Mouse (Mus musculus) right cerebral cortex, postnatal 25 days (tissue): ENCODE results near the gene Nub1.

Experiments
- DNase-seq: peaks from one replicate; pipeline ENCODE4 v3.0.0; 2022

Gene Nub1

GRCm38 (mm10) chr5:24704615-24705014 lies 19.3 kb downstream of the Nub1 start:
- DNase-seq = no peak

- DNase-seq = no peak
Observed at GRCm38 (mm10) chr5:24709962-24710361, 24.6 kb downstream of the Nub1 start.

- no peak for DNase-seq
Observed at GRCm38 (mm10) chr5:24711615-24712014, 26.3 kb downstream of the Nub1 start.

- no peak for DNase-seq
Observed at GRCm38 (mm10) chr5:24713199-24713598, 27.9 kb downstream of the Nub1 start.

GRCm38 (mm10) chr5:24713987-24714386 lies 28.7 kb downstream of the Nub1 start:
- DNase-seq = no peak

GRCm38 (mm10) chr5:24718076-24718475 lies 32.7 kb downstream of the Nub1 start:
- DNase-seq = no peak

GRCm38 (mm10) chr5:24719852-24720251 lies 34.5 kb downstream of the Nub1 start:
- no peak for DNase-seq

GRCm38 (mm10) chr5:24723527-24724269 lies 38.4 kb downstream of the Nub1 start:
- DNase-seq = no peak

- no peak for DNase-seq
Observed at GRCm38 (mm10) chr5:24724270-24724634, 38.9 kb downstream of the Nub1 start.

GRCm38 (mm10) chr5:24724805-24725204 lies 39.5 kb downstream of the Nub1 start:
- no peak for DNase-seq

- no peak for DNase-seq
Observed at GRCm38 (mm10) chr5:24725897-24726296, 40.6 kb downstream of the Nub1 start.

- no peak for DNase-seq
Observed at GRCm38 (mm10) chr5:24726901-24727836, 41.8 kb downstream of the Nub1 start.

- no peak for DNase-seq
Observed at GRCm38 (mm10) chr5:24729797-24730487, 44.6 kb downstream of the Nub1 start.

- DNase-seq = no peak
Observed at GRCm38 (mm10) chr5:24730488-24730871, 45.1 kb downstream of the Nub1 start, which contains the start of gene Wdr86. TSS of gene Wdr86 (minus strand) at chr5:24730727.

GRCm38 (mm10) chr5:24730986-24731385 lies 45.7 kb downstream of the Nub1 start:
- no peak for DNase-seq

- DNase-seq = no peak
Observed at GRCm38 (mm10) chr5:24733134-24733533, 47.8 kb downstream of the Nub1 start.

GRCm38 (mm10) chr5:24733771-24734426 lies 48.6 kb downstream of the Nub1 start:
- DNase-seq = no peak

GRCm38 (mm10) chr5:24737595-24737994 lies 52.3 kb downstream of the Nub1 start:
- DNase-seq = no peak

GRCm38 (mm10) chr5:24738517-24738916 lies 53.2 kb downstream of the Nub1 start:
- no peak for DNase-seq

GRCm38 (mm10) chr5:24739141-24739753 lies 53.9 kb downstream of the Nub1 start:
- no peak for DNase-seq

GRCm38 (mm10) chr5:24741172-24741885 lies 56.0 kb downstream of the Nub1 start:
- no peak for DNase-seq

- no peak for DNase-seq
Observed at GRCm38 (mm10) chr5:24743956-24744355, 58.6 kb downstream of the Nub1 start.
